Mouse (Mus musculus) forebrain, postnatal 0 days (tissue): ENCODE measurements around the gene Zdhhc14. TPM values are rescaled to one million over a fixed set of nuclear protein-coding genes. Genes with fewer than 3 reads are reported as not detected.

Experiments
- ATAC-seq: fragments of 200-750 bp; cut with Nextera tagmentation; 2 replicates; pipeline ENCODE4 v1.8.0; 2017; ENCODE audit warnings: mild to moderate bottlenecking, moderate library complexity
- DNase-seq: peaks from one replicate; pipeline ENCODE4 v3.0.0-alpha.2; 2015
- H3K27ac ChIP-seq: fragments of 300-500 bp; sonication (generic); 2 replicates; pipeline ENCODE4 v1.5.1; 2014; ENCODE audit warnings: low read depth, mild to moderate bottlenecking, antibody characterized with exemption, low read length, moderate library complexity, mixed read lengths
- H3K27me3 ChIP-seq: fragments of 300-500 bp; sonication (generic); 2 replicates; pipeline ENCODE4 v1.6.1; 2014; ENCODE audit warnings: mild to moderate bottlenecking, low read length, mixed read lengths; ENCODE audit not compliant: insufficient read depth
- H3K36me3 ChIP-seq: fragments of 300-500 bp; sonication (generic); 2 replicates; pipeline ENCODE4 v1.6.1; 2014; ENCODE audit warnings: mild to moderate bottlenecking, moderate library complexity; ENCODE audit not compliant: insufficient read depth
- H3K4me1 ChIP-seq: fragments of 300-500 bp; sonication (generic); 2 replicates; pipeline ENCODE4 v1.6.1; 2014; ENCODE audit warnings: antibody characterized with exemption; ENCODE audit not compliant: insufficient read depth
- H3K4me2 ChIP-seq: fragments of 300-500 bp; sonication (generic); 2 replicates; pipeline ENCODE4 v1.6.1; 2014; ENCODE audit warnings: low read depth, mild to moderate bottlenecking, moderate library complexity
- H3K4me3 ChIP-seq: fragments of 300-500 bp; sonication (generic); 2 replicates; pipeline ENCODE4 v1.5.1; 2014; ENCODE audit warnings: low read depth, low read length, mixed read lengths
- H3K9ac ChIP-seq: fragments of 300-500 bp; sonication (generic); 2 replicates; pipeline ENCODE4 v1.6.1; 2014; ENCODE audit warnings: mild to moderate bottlenecking
- H3K9me3 ChIP-seq: fragments of 300-500 bp; sonication (generic); 2 replicates; pipeline ENCODE4 v1.6.1; 2016; ENCODE audit warnings: low read length
- CTCF ChIP-seq: sonication (generic); IDR thresholded peaks from 2 replicates; pipeline ENCODE4 v1.5.1; 2016; ENCODE audit warnings: antibody characterized with exemption, control low read depth, low read depth
- WGBS: fragments of 180-500 bp; shearing (Covaris S2); extraction: QIAGEN DNeasy Blood & Tissue Kit; methylation state at CpG from one replicate; pipeline ENCODE4 v1.1.7; 2014; 5-methylcytosine and 5-hydroxymethylcytosine counted together
- polyA plus RNA-seq: library from polyadenylated mRNA; unstranded; fragments of >200 nt; fragmentation: Nextera tagmentation; extraction: Ambion mirVana; gene quantifications from 2 replicates; pipeline ENCODE4 v1.2.1, GENCODE M21; 2015
- total RNA-seq: library from RNA; depleted of rRNA; stranded (reverse); fragments of >200 nt; gene quantifications from 2 replicates; pipeline ENCODE4 v1.2.3, GENCODE M21; 2014

Gene Zdhhc14
- total and polyA plus RNA-seq, 2 experiments from 2014 or later: 9.9 to 16.7 TPM

DNA sequence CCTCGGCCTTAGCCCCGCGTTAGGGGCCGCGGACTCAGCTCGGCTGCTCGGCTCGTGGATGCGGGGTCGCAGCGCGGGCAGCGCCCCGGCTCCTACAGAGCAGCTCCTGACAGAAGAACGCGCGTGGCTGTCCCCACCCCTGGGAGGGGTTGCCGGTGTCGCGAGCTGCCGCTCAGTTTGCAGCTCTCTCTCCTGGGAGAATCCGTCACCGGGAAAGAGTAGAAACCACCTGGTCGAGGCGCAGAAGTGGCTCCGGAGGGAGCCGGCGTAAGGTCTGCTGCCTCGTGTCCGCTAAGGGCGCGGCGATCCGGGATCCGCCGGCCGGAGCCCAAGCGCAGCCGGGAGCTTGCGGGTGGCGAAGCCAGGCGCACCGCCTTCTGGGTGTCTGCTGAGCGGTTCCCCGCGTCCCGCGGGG is 396 bp downstream of the Zdhhc14 start:
- no peaks in the 10 kb centered on the region for H3K9me3 ChIP-seq
- H3K4me2 ChIP-seq: peak overlapping the region; percentile 95
- under 1% methylated on average over 47 of the region's 48 CpGs for WGBS
- H3K4me1 ChIP-seq: peaks cover 13% of the 10 kb centered on the region
- H3K9ac ChIP-seq: peak overlapping the region; percentile 75
- peak overlapping the region; percentile 98 for H3K27ac ChIP-seq
- peak; percentile 50 for ATAC-seq
- no peaks in the 10 kb centered on the region; the same call in 1 of the 2 replicates for H3K27me3 ChIP-seq
- no peak for TF ChIP-seq CTCF
- no peaks in the 10 kb centered on the region for H3K36me3 ChIP-seq
- no peak for DNase-seq
- peak overlapping the region; percentile 87 for H3K4me3 ChIP-seq

DNA sequence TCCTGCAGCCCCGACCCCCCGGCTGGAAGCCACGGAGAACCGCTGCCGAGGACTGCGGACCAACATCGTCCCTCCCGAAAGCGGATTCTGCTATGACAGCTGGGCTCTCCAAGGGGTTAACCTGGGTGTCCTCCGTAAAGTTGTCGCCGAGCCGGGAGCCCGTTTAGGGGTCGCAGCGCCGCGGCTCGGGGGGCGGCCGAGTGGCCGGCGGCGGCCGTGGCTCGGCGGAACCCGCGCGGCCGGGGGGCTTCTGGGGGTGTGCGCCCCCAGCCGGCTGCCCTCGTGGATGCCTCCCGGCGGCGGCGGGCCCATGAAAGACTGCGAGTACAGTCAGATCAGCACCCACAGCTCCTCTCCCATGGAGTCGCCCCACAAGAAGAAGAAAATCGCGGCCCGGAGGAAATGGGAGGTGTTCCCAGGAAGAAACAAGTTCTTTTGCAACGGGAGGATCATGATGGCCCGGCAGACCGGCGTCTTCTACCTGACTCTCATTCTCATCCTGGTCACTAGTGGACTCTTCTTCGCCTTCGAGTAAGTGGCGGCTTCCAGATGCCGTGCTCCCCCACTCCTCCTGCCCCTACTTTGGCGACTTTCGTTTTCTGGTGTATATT is 909 bp downstream of the Zdhhc14 start:
- WGBS: 3% methylated on average over 51 of the region's 53 CpGs
- Histone ChIP-seq H3K4me1 (peaks cover 13% of the 10 kb centered on the region), H3K9ac (peak overlapping the region; percentile 75), H3K27me3 (no peaks in the 10 kb centered on the region; the same call in 1 of the 2 replicates), H3K9me3 (no peaks in the 10 kb centered on the region), H3K4me2 (peak overlapping the region; percentile 95), H3K36me3 (no peaks in the 10 kb centered on the region), H3K4me3 (peak overlapping the region; percentile 87), H3K27ac (peak overlapping the region; percentile 98)
- peak; percentile 30 for DNase-seq
- ATAC-seq: no peak
- peak; percentile 6; the same call in 1 of the 2 replicates for TF ChIP-seq CTCF

DNA sequence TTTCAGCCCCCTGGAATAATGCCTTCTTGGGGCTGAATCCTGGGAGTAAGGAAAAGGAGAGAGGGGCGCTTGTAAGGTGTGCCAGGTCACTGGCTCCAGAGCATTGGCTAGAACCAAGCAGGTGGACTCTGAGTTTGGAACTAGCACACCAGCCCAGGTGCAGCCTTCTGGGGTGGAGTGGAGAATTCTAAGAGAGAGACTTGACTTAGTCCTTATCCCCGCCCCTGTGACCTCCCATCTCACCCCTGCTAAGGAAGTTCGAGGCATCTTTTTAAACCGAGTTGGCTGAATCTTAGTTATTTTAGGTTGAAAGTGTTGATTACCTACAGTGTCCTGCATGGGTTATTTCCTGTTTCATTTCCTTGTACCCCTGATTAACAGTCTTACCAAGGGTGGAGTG is 1.5 kb downstream of the Zdhhc14 start:
- peaks cover 13% of the 10 kb centered on the region for H3K4me1 ChIP-seq
- no peaks in the 10 kb centered on the region for H3K9me3 ChIP-seq
- DNase-seq (no peak), ATAC-seq (no peak)
- TF ChIP-seq CTCF: no peak
- peak overlapping the region; percentile 95 for H3K4me2 ChIP-seq
- WGBS: 28% methylated on average over 4 of the region's 4 CpGs
- no peaks in the 10 kb centered on the region; the same call in 1 of the 2 replicates for H3K27me3 ChIP-seq
- peak overlapping the region; percentile 87 for H3K4me3 ChIP-seq
- no peaks in the 10 kb centered on the region for H3K36me3 ChIP-seq
- no peak overlapping the region for H3K27ac ChIP-seq
- H3K9ac ChIP-seq: peak overlapping the region; percentile 75

DNA sequence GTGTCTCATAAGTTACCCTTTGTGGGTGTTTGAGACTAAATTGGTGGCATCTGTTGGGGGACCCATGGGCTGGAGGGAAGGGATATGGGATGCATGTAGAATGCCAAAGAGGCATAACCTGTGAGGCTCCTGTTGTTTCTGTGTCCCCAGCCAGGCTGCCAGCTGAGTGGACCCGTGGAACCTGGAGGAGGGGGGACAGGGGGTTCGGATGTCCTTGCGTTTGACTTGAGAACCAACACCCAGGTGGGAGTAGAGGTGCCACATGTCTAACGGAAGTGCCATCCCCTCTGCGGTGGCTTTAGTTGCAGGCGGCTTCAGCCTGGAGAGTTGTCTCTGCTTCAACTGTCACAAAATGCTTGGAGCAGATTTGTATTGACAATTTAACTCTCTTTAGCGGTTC is 2.5 kb downstream of the Zdhhc14 start:
- Histone ChIP-seq H3K4me2 (peak overlapping the region; percentile 95), H3K4me3 (peak overlapping the region; percentile 87), H3K36me3 (no peaks in the 10 kb centered on the region), H3K4me1 (peaks cover 13% of the 10 kb centered on the region), H3K9me3 (no peaks in the 10 kb centered on the region), H3K27me3 (no peaks in the 10 kb centered on the region; the same call in 1 of the 2 replicates), H3K9ac (no peak overlapping the region), H3K27ac (no peak overlapping the region)
- DNase-seq (no peak), ATAC-seq (no peak)
- WGBS: 81% methylated on average over 7 of the region's 7 CpGs
- no peak for TF ChIP-seq CTCF

DNA sequence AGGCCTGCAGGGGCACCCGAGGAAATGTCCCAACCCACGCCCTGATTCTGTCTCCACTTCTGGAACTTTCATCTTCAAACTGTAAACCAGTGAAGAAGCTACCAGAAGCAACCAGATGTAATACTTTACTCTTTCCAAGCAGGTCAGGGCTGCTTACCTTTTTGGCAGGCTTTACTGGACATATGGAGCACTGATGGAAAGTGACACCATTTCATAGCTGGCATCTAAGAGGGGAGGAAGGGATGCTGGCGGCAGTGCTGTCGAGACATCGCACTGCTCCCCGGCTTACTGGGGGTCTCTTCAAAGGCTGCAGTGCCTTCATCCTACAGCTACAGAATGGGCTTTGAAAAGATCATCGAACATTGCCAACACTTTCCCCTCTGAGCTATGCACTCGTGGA is 5.3 kb downstream of the Zdhhc14 start:
- Histone ChIP-seq H3K4me3 (no peak overlapping the region), H3K4me2 (no peak overlapping the region), H3K9ac (no peak overlapping the region), H3K4me1 (peaks cover 9% of the 10 kb centered on the region), H3K9me3 (no peaks in the 10 kb centered on the region), H3K36me3 (no peaks in the 10 kb centered on the region), H3K27ac (no peak overlapping the region), H3K27me3 (no peaks in the 10 kb centered on the region; the same call in 1 of the 2 replicates)
- no peak for TF ChIP-seq CTCF
- no peak for ATAC-seq
- 72% methylated on average over 8 of the region's 8 CpGs for WGBS
- DNase-seq: no peak

DNA sequence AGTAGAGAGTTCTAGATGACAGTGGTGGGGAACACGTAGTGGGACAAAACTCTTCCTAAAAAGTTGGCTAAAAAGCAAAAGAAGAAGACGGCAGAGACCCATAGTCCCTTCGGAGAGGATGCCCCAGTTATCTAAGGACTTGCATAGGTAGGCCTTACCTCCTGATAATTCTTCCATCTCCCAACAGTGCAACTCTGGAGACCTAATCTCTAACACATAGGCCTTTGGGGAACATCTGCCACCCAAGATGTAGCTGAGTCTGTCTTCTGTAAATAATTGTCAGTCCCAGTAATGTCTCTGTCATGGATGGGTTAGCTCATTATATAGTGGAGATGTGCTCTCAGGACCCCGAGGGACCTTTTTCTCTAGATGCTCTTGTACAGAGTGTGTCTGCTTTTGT is 6.6 kb downstream of the Zdhhc14 start:
- TF ChIP-seq CTCF: no peak
- no peaks in the 10 kb centered on the region for H3K9me3 ChIP-seq
- no peak overlapping the region for H3K9ac ChIP-seq
- no peak for ATAC-seq
- H3K4me3 ChIP-seq: no peak overlapping the region
- H3K27ac ChIP-seq: no peak overlapping the region
- DNase-seq: no peak
- H3K4me2 ChIP-seq: no peak overlapping the region
- WGBS: 84% methylated on average over 4 of the region's 4 CpGs
- no peaks in the 10 kb centered on the region for H3K36me3 ChIP-seq
- no peaks in the 10 kb centered on the region; the same call in 1 of the 2 replicates for H3K27me3 ChIP-seq
- H3K4me1 ChIP-seq: peaks cover 5% of the 10 kb centered on the region; the same call in 1 of the 2 replicates

DNA sequence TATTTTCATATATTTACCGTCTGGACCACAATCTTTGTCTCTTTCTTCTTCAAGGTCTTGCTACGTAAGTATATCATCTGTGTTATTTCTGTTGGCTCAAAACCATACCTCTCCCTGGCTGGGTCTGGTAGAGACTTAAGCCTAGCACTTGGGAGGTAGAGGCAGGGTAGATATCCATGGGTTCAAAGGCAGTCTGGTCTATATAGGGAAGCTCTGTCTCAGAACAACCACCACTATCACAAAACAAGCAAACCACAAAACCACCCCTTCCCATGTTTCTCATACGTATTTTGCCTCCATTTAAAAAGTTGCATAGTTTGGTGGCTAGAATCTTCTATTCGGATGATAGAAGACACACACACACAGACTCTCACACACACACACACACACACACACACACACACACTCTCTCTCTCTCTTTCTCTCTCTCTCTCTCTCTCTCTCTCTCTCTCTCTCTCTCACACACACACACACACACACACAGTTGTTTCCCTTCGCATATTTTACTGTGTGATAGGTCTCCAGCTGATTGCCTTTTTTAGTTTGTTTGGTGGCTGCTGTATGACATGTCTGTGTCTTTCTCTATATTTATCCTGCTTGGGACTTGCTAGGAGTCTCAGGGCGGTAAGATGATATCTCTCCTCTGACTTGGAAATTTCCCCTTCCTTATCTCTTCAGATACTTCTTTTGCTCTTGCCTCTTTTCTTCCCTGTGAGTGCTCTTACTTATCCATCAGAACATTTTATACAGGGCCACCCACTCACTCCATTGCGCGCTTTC is 11.8 kb downstream of the Zdhhc14 start:
- no peak for TF ChIP-seq CTCF
- Histone ChIP-seq H3K9ac (no peak overlapping the region), H3K27ac (no peak overlapping the region), H3K36me3 (no peaks in the 10 kb centered on the region), H3K9me3 (no peaks in the 10 kb centered on the region), H3K27me3 (no peaks in the 10 kb centered on the region), H3K4me2 (no peak overlapping the region), H3K4me1 (peaks cover 12% of the 10 kb centered on the region; the same call in 1 of the 2 replicates), H3K4me3 (no peak overlapping the region)
- ATAC-seq: no peak
- DNase-seq: no peak
- WGBS: 86% methylated on average over 8 of the region's 8 CpGs
